Mouse (Mus musculus): ENCODE results near the gene 0610012G03Rik.

DNA sequence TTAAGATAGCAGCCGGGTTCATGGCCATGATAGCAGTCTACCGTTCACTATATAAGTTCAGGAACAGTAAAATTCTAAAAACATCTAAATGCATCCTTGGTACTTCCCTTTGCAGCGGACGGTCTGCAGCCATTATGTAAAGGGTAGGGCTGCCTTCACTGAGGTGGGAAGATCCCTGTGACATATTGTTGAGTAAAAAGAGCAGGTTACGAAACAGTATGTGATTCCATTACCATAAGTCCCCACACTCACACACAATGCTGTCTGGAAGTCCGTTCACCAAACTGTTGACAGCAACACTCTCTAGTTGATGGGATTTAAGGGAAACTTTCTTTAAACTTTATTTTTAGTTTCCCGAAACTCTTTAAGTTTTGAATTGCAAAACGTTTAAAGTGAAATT is 45.1 kb downstream of the 0610012G03Rik start:
- no peak for TF ChIP-seq CTCF (IDR thresholded peaks at IDR 0.05; ENCODE audit: low read depth, low read length)
- TF ChIP-seq GATA1 (IDR thresholded peaks at IDR 0.05; ENCODE audit: borderline replicate concordance, low read length), result no peak
- TF ChIP-seq TAL1 (conservative IDR thresholded peaks at IDR 0.05; ENCODE audit: low read depth, low read length), result no peak

Data from G1E (cell line).